Mouse (Mus musculus) right cerebral cortex, postnatal 10 days (tissue): ENCODE measurements at regions not wholly inside any gene's neighbourhood (a gene's known extent, or its start where the extent isn't known, plus 50 kb on each side); places are given as distances from the start of the nearest gene placed in this dataset.

ENCODE experiments used
- DNase-seq, 2 experiments: peaks; one replicate each; pipeline ENCODE4 v3.0.0; 2021; ENCODE audit warnings: low spot score in 2 of 2

DNA sequence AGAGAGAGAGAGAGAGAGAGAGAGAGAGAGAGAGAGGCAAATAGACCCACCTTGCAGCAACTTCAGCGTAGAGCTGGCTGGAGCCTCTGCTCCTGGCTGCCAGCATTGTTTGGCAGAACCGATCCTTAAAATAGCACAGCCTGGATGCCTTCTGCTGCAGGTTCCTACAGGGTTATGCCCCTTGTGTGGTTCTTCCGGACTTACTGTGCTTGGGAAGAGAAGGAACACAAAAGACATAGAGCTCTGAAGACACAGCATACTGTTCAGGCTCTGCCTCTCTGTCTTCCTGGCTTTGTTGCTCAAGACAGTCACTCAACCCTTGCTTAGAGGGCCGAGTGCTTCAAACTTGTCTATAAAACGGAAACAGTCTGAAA lies 86.2 kb upstream of the Slc25a26 start:
- DNase-seq: no peak

- peak; percentile 59 to 81 for DNase-seq
Measured at GRCm38 (mm10) chr6:94413297-94413986, 86.7 kb upstream of the Slc25a26 start.

DNA sequence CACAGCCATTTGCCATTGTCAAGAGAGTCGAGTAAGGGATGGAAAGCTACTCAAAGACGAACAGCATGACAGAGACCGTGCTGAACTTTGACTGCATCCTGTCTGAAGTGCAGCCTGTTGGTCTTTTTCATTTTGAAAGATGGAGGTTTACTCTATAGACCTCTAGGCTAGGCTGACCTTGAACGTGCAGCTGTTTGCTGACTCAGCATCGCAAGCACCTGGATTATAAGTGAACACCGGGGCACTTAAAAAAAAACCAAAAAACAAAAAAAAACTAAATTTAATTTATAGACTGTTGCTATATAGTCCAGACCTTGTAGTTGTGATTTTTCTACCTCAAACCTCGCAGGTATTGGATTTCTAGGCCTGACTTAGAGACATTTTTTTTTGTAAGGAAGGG lies 87.8 kb upstream of the Slc25a26 start:
- DNase-seq: no peak

DNA sequence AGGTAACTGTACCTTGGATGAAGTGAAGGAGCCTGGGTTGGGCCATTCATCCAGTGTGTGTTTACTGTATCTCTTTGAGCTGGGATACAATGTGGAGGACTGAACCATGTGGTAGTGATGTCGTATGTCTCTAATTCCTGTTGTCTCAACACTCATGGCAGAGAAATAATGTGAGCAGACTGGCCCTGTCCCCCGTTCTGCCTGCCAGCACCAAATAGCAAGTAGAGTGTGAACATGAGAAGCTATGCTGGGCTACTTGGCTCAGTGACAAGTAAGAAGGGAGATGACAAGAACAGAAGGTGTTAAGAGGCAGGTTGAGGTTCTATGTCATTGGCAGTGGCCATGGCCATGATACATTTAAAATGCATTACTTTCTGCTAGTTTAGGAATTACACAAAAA lies 89.7 kb upstream of the Slc25a26 start:
- peak in 1 of 2 experiments; percentile 30 for DNase-seq

GRCm38 (mm10) chr6:94408996-94409395 lies 91.1 kb upstream of the Slc25a26 start:
- no peak for DNase-seq

GRCm38 (mm10) chr6:94407751-94408150 lies 92.4 kb upstream of the Slc25a26 start:
- DNase-seq: no peak

DNA sequence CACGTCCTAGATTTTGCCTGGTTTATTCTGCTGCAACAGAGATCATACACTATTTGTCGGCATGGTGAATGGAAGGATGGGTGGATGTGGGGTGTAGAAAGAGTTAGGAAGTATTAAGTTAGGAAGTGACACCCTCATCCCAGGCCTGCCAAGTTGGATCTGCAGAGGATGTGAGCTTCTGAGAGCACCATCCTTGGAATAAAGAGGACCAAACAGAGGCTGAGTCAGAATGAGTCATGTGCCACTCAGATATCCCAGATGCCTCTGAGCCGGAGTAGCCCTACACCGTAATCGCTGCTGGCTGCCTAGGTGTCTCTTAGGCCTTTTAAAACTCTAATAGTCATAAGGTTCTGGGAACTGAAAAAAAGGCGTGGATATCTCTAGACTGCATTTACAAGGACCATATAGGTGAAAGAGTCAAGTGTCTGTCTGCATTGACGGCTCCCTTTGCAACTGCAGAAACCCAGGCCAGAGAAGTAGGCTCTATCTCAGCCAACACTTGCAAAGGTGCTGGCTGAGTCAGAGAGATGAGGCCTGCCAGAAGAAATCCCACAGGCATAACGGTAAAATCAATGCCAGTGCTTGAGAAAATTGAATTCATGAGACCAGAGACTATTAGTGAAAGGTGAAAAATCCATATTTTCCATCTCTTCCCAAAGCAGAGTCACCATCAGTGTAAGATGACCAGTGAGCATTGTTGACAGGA lies 94.6 kb upstream of the Slc25a26 start:
- no peak for DNase-seq

GRCm38 (mm10) chr6:94401617-94402481 lies 98.3 kb upstream of the Slc25a26 start:
- no peak for DNase-seq

DNA sequence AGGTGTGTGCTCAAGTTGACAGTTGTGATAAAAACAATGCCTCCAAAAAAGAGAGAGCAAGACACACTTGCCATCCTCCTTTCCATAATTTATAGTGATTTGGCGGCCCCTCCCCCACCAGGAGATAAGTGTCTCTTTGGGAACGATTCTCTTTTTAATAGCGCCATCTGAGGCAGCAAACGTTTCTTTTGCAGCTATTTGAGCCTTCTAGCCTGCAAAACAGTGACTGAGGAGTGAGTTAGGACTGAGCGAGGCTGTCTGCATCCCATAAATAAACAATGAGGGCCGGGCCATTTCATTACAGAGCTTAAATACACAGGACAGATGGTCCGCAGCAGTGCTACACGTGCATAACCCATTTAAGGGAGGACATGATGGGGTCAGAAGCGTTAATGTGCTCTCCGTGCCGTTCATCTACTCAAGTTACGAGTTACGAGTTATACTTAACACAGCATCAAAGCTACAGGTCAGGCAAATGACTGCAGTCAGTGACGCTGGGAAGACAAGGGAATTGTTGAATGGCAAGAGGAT lies 99.0 kb upstream of the Slc25a26 start:
- DNase-seq: peak; percentile 77 to 79

DNA sequence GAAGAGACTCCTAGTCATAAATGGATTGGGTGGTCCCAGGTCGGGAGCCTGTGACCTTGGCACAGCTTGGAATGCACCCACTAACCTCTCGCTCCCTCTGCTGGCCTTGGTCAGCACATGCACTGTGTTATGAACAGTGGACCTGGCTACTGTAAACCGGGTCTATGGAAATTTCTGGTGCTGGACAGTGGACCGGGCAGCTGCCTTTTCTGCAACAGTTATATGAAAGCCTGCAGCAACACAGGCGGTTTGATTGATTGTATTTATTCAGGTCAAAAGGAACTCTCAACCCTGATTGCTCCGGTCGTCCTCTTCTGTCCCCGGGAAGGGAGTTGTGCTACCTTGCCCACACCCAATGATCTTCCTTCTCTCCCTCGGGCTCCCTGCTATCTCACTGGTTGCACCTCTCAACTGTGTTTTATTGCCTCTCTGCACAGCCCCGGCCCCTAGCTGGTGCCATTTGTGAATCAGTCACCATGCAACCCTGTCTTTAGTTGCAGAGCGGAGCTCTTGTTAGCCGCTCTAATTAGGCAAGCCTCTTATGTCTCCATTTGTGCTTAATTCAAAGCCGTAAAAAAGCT lies 99.6 kb upstream of the Slc25a26 start:
- DNase-seq: peak; percentile 47 to 51

DNA sequence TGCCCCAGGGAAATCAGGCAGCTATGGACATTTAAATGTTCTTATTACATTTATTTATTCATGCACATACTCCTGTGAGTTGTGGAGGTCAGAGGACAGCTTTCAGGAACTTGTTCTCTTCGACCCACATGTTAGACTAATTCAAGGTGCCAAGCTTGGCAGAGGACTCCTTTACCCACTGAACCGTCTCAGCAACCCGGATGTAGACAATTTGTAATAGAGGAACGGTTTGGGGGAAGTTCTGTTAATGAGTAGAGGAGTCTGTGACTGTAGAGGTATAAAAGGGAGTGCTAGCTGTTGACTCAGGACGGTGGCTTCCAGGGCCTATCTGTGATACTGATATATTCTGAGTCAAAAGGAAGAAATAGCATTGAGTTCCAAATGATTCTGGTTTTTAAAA lies 107.4 kb upstream of the Magi1 start:
- no peak for DNase-seq

GRCm38 (mm10) chr6:94390403-94390802 lies 106.7 kb upstream of the Magi1 start:
- no peak for DNase-seq

GRCm38 (mm10) chr6:94389716-94390115 lies 106.0 kb upstream of the Magi1 start:
- peak in 1 of 2 experiments; percentile 31 for DNase-seq

GRCm38 (mm10) chr6:94387648-94388047 lies 103.9 kb upstream of the Magi1 start:
- DNase-seq: no peak

DNA sequence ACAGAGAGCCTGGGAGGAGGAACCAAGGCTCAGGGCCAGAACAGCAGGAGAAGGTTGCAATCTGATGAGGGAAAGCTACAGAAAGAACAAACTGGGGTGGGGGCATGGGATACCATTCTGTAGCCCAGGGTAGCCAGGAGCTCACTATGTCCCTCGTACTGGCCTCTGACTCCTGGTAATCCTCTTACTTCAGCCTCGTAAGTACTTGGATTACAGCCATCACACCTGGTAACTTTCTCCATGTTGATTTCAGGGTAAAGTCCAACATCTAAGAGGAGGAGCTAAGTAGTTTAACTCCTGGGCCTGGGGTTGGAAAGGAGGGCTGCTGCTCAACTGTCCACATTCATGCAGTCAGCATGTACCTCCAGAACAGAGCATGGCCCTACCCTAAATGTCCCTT lies 101.8 kb upstream of the Magi1 start:
- DNase-seq: no peak

- no peak for DNase-seq
Measured at GRCm38 (mm10) chr6:94369991-94370390, 86.3 kb upstream of the Magi1 start.

- DNase-seq: no peak
Measured at GRCm38 (mm10) chr6:94363951-94364350, 80.2 kb upstream of the Magi1 start.

- DNase-seq: no peak
Measured at GRCm38 (mm10) chr6:94362626-94363025, 78.9 kb upstream of the Magi1 start.

DNA sequence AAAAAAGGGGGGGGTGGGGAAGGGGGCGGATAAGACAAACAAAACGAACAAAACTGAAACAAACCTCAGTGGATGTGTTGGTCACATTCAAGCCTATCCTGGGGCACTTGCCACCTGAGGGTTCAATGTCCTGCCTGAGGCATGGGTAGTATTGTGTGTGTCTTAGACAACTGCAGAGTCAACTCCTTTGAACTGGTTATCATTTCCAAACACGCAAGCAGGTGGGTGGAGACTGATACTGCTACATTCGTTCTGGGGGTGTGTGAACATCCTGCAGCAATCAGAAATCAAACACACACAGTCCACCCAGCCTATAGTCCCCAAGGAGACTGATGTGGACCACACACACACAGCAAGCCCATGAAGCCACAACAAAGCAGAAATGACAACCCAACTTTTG lies 73.9 kb upstream of the Magi1 start:
- DNase-seq: no peak

GRCm38 (mm10) chr6:94354451-94355095 lies 70.9 kb upstream of the Magi1 start:
- DNase-seq: no peak

DNA sequence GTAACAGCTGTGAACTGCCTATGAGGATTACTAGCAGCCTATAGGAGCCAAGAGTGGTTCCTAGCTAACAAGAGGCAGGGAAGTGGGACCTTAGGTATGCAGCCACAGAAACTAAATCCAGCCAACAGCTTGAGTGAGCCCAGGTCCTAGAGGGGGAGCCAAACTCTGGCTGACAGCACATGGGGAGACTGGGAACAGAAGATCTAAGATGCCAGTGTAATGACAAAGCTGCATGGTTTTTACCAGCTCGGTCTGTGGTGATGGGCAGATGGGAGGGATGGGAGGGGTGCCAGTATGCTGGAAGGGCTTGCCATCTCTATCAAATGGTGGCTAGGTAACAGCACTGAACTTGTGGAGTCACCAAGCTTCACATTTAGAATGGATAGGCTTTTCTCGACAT lies 60.6 kb upstream of the Magi1 start:
- DNase-seq: no peak
